19 mouse cellular contexts compared by ENCODE assay signal in genomic region chr8:64902191-64902590, GRCm38 (mm10). TPM values are rescaled to one million over a fixed set of nuclear protein-coding genes. Genes with fewer than 3 reads are reported as not detected.
A peak's percentile ranks its signal among the peaks of the same experiment; 100 is the strongest.
DNase-seq lines count a peak whose midpoint lies in the region; ATAC-seq lines count a peak whose summit lies in the region.
"Had no signal": no experiment of that assay in that cellular context is flagged by ENCODE, and none has a peak within 500 bp of the region (broad histone marks: within the 10 kb centered on the region; RNA-seq: fewer than 3 reads in every experiment).

No protein-coding gene starts in this region.

- peak overlapping the region; percentile 16 for H3K4me2 ChIP-seq in intestine, embryonic 14.5 days (ENCODE audit: low read length)
- no peak overlapping the region; the same call in 1 of the 2 replicates for H3K4me2 ChIP-seq in intestine, embryonic 15.5 days (replicated peaks)
- peak overlapping the region; percentile 25 for H3K4me2 ChIP-seq in lung, embryonic 16.5 days (ENCODE audit: low read depth, low read length)
- H3K4me2 ChIP-seq in neural tube, embryonic 11.5 days (ENCODE audit: low read depth): no peak overlapping the region
- no peak overlapping the region for H3K4me2 ChIP-seq in neural tube, embryonic 15.5 days
- H3K4me2 ChIP-seq: embryonic facial prominence, embryonic 13.5 days; forebrain, embryonic 13.5 days; heart, embryonic 11.5 days; heart, embryonic 15.5 days had no signal

- H3K4me3 ChIP-seq in intestine, embryonic 14.5 days (ENCODE audit: low read depth, low read length): no peak overlapping the region
- no peak overlapping the region for H3K4me3 ChIP-seq in intestine, embryonic 15.5 days (replicated peaks)
- no peak overlapping the region for H3K4me3 ChIP-seq in lung, embryonic 16.5 days (ENCODE audit: low read length)
- no peak overlapping the region for H3K4me3 ChIP-seq in neural tube, embryonic 11.5 days (ENCODE audit: low read depth, low read length)
- no peak overlapping the region for H3K4me3 ChIP-seq in neural tube, embryonic 15.5 days (replicated peaks)
- H3K4me3 ChIP-seq: embryonic facial prominence, embryonic 13.5 days; forebrain, embryonic 13.5 days; heart, adult 2 months; heart, embryonic 15.5 days had no signal

- no peak overlapping the region for H3K27ac ChIP-seq in intestine, embryonic 14.5 days (ENCODE audit: low read depth)
- H3K27ac ChIP-seq in intestine, embryonic 15.5 days: no peak overlapping the region
- H3K27ac ChIP-seq in lung, embryonic 16.5 days (ENCODE audit: low read length): no peak overlapping the region
- H3K27ac ChIP-seq in neural tube, embryonic 11.5 days (ENCODE audit: low read depth, low read length): no peak overlapping the region
- no peak overlapping the region for H3K27ac ChIP-seq in neural tube, embryonic 15.5 days (replicated peaks)
- H3K27ac ChIP-seq: embryonic facial prominence, embryonic 13.5 days; forebrain, embryonic 13.5 days; heart, adult 2 months; heart, embryonic 15.5 days had no signal

- DNase-seq in intestine, embryonic 14.5 days (ENCODE audit: low spot score): peak; percentile 50
- no peak for DNase-seq in lung, postnatal 25 days (ENCODE audit: low spot score)
- peak; percentile 10 for DNase-seq in neural tube, embryonic 11.5 days (ENCODE audit: low spot score)
- no peak for DNase-seq in urinary bladder, postnatal 14 days (ENCODE audit: low spot score)
- DNase-seq: adrenal gland, postnatal 10 days; cerebellum, adult 11-12 months; cerebellum, adult 9-10 months; cerebellum, postnatal 25 days; forebrain, postnatal 0 days; gastrocnemius, postnatal 14 days; heart, adult 2 months; heart, postnatal 14 days had no signal

- ATAC-seq in intestine, embryonic 14.5 days (replicated peaks; ENCODE audit: low FRiP score, low TSS enrichment, low read depth): 0 out of 2 replicates have a peak, but pooled peaks have one; percentile 27
- no peak for ATAC-seq in intestine, embryonic 15.5 days
- peak; percentile 17; the same call in 1 of the 2 replicates for ATAC-seq in lung, embryonic 16.5 days (ENCODE audit: low read depth)
- ATAC-seq in neural tube, embryonic 11.5 days (ENCODE audit: insufficient read depth, low FRiP score, low TSS enrichment): no peak
- ATAC-seq in neural tube, embryonic 15.5 days (ENCODE audit: low FRiP score): no peak
- ATAC-seq: forebrain, embryonic 13.5 days; forebrain, postnatal 0 days had no signal

- no peak overlapping the region for H3K9ac ChIP-seq in intestine, embryonic 14.5 days (ENCODE audit: low read length)
- H3K9ac ChIP-seq in intestine, embryonic 15.5 days: no peak overlapping the region
- H3K9ac ChIP-seq in lung, embryonic 16.5 days (ENCODE audit: low read length): no peak overlapping the region
- H3K9ac ChIP-seq in neural tube, embryonic 11.5 days (ENCODE audit: low read length): no peak overlapping the region
- H3K9ac ChIP-seq in neural tube, embryonic 15.5 days (replicated peaks): no peak overlapping the region
- H3K9ac ChIP-seq: embryonic facial prominence, embryonic 13.5 days; forebrain, embryonic 13.5 days; forebrain, postnatal 0 days; heart, embryonic 15.5 days had no signal

- 37% methylated on average over 12 of the region's 12 CpGs for WGBS in intestine, embryonic 14.5 days
- 40% methylated on average over 12 of the region's 12 CpGs for WGBS in intestine, embryonic 15.5 days
- 40% methylated on average over 12 of the region's 12 CpGs for WGBS in lung, embryonic 16.5 days
- WGBS in neural tube, embryonic 11.5 days: 69% methylated on average over 12 of the region's 12 CpGs
- WGBS in neural tube, embryonic 15.5 days: 64% methylated on average over 12 of the region's 12 CpGs

- H3K9me3 ChIP-seq in intestine, embryonic 14.5 days (ENCODE audit: control insufficient read depth, low read length): no peaks in the 10 kb centered on the region
- H3K9me3 ChIP-seq in intestine, embryonic 15.5 days: no peaks in the 10 kb centered on the region
- H3K9me3 ChIP-seq in lung, embryonic 16.5 days (ENCODE audit: control insufficient read depth, low read length): no peaks in the 10 kb centered on the region
- H3K9me3 ChIP-seq in neural tube, embryonic 11.5 days (ENCODE audit: control insufficient read depth, low read length): no peaks in the 10 kb centered on the region
- no peaks in the 10 kb centered on the region for H3K9me3 ChIP-seq in neural tube, embryonic 15.5 days (replicated peaks)
- H3K9me3 ChIP-seq: embryonic facial prominence, embryonic 13.5 days; forebrain, embryonic 13.5 days; heart, embryonic 15.5 days had no signal

- no peaks in the 10 kb centered on the region for H3K36me3 ChIP-seq in intestine, embryonic 14.5 days (ENCODE audit: control insufficient read depth, insufficient read depth, low read length)
- no peaks in the 10 kb centered on the region for H3K36me3 ChIP-seq in intestine, embryonic 15.5 days
- no peaks in the 10 kb centered on the region for H3K36me3 ChIP-seq in lung, embryonic 16.5 days (ENCODE audit: control insufficient read depth, insufficient read depth, low read length)
- H3K36me3 ChIP-seq in neural tube, embryonic 11.5 days (ENCODE audit: control insufficient read depth, insufficient read depth, low read length): no peaks in the 10 kb centered on the region
- H3K36me3 ChIP-seq in neural tube, embryonic 15.5 days: no peaks in the 10 kb centered on the region
- H3K36me3 ChIP-seq: embryonic facial prominence, embryonic 13.5 days; heart, embryonic 15.5 days had no signal

- no peaks in the 10 kb centered on the region for H3K4me1 ChIP-seq in intestine, embryonic 14.5 days (replicated peaks; ENCODE audit: control insufficient read depth, insufficient read depth, low read length)
- H3K4me1 ChIP-seq in intestine, embryonic 15.5 days (replicated peaks): 0 out of 2 replicates have a peak, but pooled peaks cover 3% of the 10 kb centered on the region
- H3K4me1 ChIP-seq in lung, embryonic 16.5 days (replicated peaks; ENCODE audit: control insufficient read depth, insufficient read depth, low read length): peaks cover 6% of the 10 kb centered on the region; the same call in 1 of the 2 replicates
- H3K4me1 ChIP-seq in neural tube, embryonic 11.5 days (ENCODE audit: control insufficient read depth, insufficient read depth, low read length): no peaks in the 10 kb centered on the region
- H3K4me1 ChIP-seq in neural tube, embryonic 15.5 days: peaks cover 4% of the 10 kb centered on the region; the same call in 1 of the 2 replicates
- H3K4me1 ChIP-seq: embryonic facial prominence, embryonic 13.5 days; heart, embryonic 15.5 days had no signal

- H3K27me3 ChIP-seq in intestine, embryonic 14.5 days (replicated peaks; ENCODE audit: control insufficient read depth, insufficient read depth, low read length): no peaks in the 10 kb centered on the region
- no peaks in the 10 kb centered on the region for H3K27me3 ChIP-seq in intestine, embryonic 15.5 days (replicated peaks)
- H3K27me3 ChIP-seq in lung, embryonic 16.5 days (ENCODE audit: control insufficient read depth, insufficient read depth, low read depth, low read length): no peaks in the 10 kb centered on the region
- H3K27me3 ChIP-seq in neural tube, embryonic 11.5 days (ENCODE audit: control insufficient read depth, insufficient read depth, low read length): no peaks in the 10 kb centered on the region
- H3K27me3 ChIP-seq in neural tube, embryonic 15.5 days (replicated peaks): no peaks in the 10 kb centered on the region
- H3K27me3 ChIP-seq: embryonic facial prominence, embryonic 13.5 days; forebrain, embryonic 13.5 days; heart, embryonic 15.5 days had no signal

RNA-seq across cellular contexts. Expression of gene Tmem192, which starts 44.8 kb away (rescaled TPM):
- 36.4 and 44.1 TPM in 2 replicates for polyA plus RNA-seq in intestine, embryonic 14.5 days (2014; fragmentation: Nextera tagmentation; extraction: Ambion mirVana)
- polyA plus RNA-seq in intestine, embryonic 15.5 days (2015; fragmentation: Nextera tagmentation; extraction: Ambion mirVana): 46.0 and 50.8 TPM in 2 replicates
- polyA plus RNA-seq in lung, embryonic 16.5 days (2015; fragmentation: Nextera tagmentation; extraction: Ambion mirVana): 26.9 and 27.5 TPM in 2 replicates
- 19.4 and 21.8 TPM in 2 replicates for polyA plus RNA-seq in neural tube, embryonic 11.5 days (2014; fragmentation: Nextera tagmentation; extraction: Ambion mirVana)
- polyA plus RNA-seq in neural tube, embryonic 15.5 days (2015; fragmentation: Nextera tagmentation; extraction: Ambion mirVana): 36.4 and 37.9 TPM in 2 replicates

RNA-seq across cellular contexts. Expression of gene Klhl2, which starts 52.4 kb away (rescaled TPM):
- 12.4 and 18.1 TPM in 2 replicates for polyA plus RNA-seq in intestine, embryonic 14.5 days (2014; fragmentation: Nextera tagmentation; extraction: Ambion mirVana)
- 19.5 and 21.4 TPM in 2 replicates for polyA plus RNA-seq in intestine, embryonic 15.5 days (2015; fragmentation: Nextera tagmentation; extraction: Ambion mirVana)
- 3.9 and 4.2 TPM in 2 replicates for polyA plus RNA-seq in lung, embryonic 16.5 days (2015; fragmentation: Nextera tagmentation; extraction: Ambion mirVana)
- 20.0 and 20.2 TPM in 2 replicates for polyA plus RNA-seq in neural tube, embryonic 11.5 days (2014; fragmentation: Nextera tagmentation; extraction: Ambion mirVana)
- polyA plus RNA-seq in neural tube, embryonic 15.5 days (2015; fragmentation: Nextera tagmentation; extraction: Ambion mirVana): 30.3 and 37.4 TPM in 2 replicates

Comparison
In these comparisons a context has a peak if more than half of its experiments do, and no peak if none do; other contexts are left out.
1. ATAC-seq: peak in intestine, embryonic 14.5 days (single experiment) and lung, embryonic 16.5 days (single experiment); none in intestine, embryonic 15.5 days (single experiment), neural tube, embryonic 11.5 days (single experiment) and neural tube, embryonic 15.5 days (single experiment).
2. H3K4me2 ChIP-seq: peak in intestine, embryonic 14.5 days (single experiment) and lung, embryonic 16.5 days (single experiment); none in intestine, embryonic 15.5 days (single experiment), neural tube, embryonic 11.5 days (single experiment) and neural tube, embryonic 15.5 days (single experiment).
3. DNase-seq: peak in intestine, embryonic 14.5 days (single experiment) and neural tube, embryonic 11.5 days (single experiment); none in lung, postnatal 25 days (single experiment) and urinary bladder, postnatal 14 days (single experiment).